In the genomic region with DNA sequence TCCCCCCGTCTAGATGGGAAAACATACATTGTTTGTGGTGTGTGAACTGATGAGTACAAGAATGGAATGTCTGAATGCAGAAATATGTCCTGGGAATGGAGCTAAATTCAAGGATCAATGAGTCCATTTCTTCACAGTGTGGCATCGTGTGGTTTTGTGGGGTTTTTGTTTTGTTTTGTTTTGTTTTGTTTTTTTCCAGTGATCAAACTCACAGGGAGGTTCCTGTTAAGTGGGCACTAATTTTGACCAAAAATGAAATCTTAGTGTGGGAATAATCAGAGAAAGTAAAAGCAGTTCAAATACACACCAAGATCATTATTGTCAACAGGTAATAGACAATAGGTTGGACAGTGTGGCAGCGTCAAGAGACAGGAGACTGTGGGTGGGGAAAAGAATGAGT, we compare ENCODE assay signal across 29 mouse cellular contexts.
DNase-seq lines count a peak whose midpoint lies in the region; ATAC-seq and TF ChIP-seq lines count a peak whose summit lies in the region.
"Had no signal": no experiment of that assay in that cellular context is flagged by ENCODE, and none has a peak within 500 bp of the region (broad histone marks: within the 10 kb centered on the region; RNA-seq: fewer than 3 reads in every experiment).

No protein-coding gene starts in this region.

- H3K4me2 ChIP-seq in heart, embryonic 16.5 days (ENCODE audit: low read depth, low read length) = peak overlapping the region; percentile 7; the same call in 1 of the 2 replicates
- H3K4me2 ChIP-seq in liver, embryonic 13.5 days = peak overlapping the region; percentile 66
- H3K4me2 ChIP-seq: embryonic facial prominence, embryonic 13.5 days; forebrain, embryonic 12.5 days; hindbrain, embryonic 12.5 days; limb, embryonic 12.5 days; neural tube, embryonic 12.5 days; stomach, embryonic 15.5 days had no signal

- H3K4me1 ChIP-seq in heart, embryonic 16.5 days (ENCODE audit: control insufficient read depth, insufficient read depth, low read length) = peaks cover 25% of the 10 kb centered on the region
- H3K4me1 ChIP-seq in thymus, adult 2 months (replicated peaks; ENCODE audit: control insufficient read depth, insufficient read depth, low read length) = peaks cover 18% of the 10 kb centered on the region
- peaks cover 62% of the 10 kb centered on the region for H3K4me1 ChIP-seq in liver, embryonic 13.5 days (replicated peaks)
- no peaks in the 10 kb centered on the region for H3K4me1 ChIP-seq in small intestine, adult 2 months (ENCODE audit: control insufficient read depth, insufficient read depth, insufficient read length, low read length)
- H3K4me1 ChIP-seq: limb, embryonic 12.5 days; neural tube, embryonic 12.5 days; stomach, embryonic 15.5 days had no signal

- H3K4me3 ChIP-seq in heart, embryonic 16.5 days (ENCODE audit: low read length) = peak overlapping the region; percentile 17; the same call in 1 of the 2 replicates
- H3K4me3 ChIP-seq in thymus, adult 2 months (ENCODE audit: control insufficient read depth, insufficient read depth, low read length) = peak overlapping the region; percentile 40
- H3K4me3 ChIP-seq in liver, embryonic 13.5 days (replicated peaks) = peak overlapping the region; percentile 48
- peak overlapping the region; percentile 49 for H3K4me3 ChIP-seq in small intestine, adult 2 months (ENCODE audit: low read depth, low read length)
- H3K4me3 ChIP-seq: embryonic facial prominence, embryonic 13.5 days; forebrain, embryonic 12.5 days; hindbrain, embryonic 12.5 days; left cerebral cortex, adult 2 months; limb, embryonic 12.5 days; midbrain, embryonic 15.5 days; neural tube, embryonic 12.5 days; stomach, embryonic 15.5 days had no signal

- intact Hi-C loops in heart, postnatal 10 days (cut with DNase I) = no loop called here

- DNase-seq in heart, postnatal 10 days = no peak
- no peak for DNase-seq in thymus, adult 2 months
- no peak for DNase-seq in thymus, postnatal 25 days
- DNase-seq in liver, embryonic 13.5 days = no peak
- DNase-seq in cerebellum, postnatal 4 days (ENCODE audit: low spot score in 2 of 2) = no peak
- no peak for DNase-seq in left cerebral cortex, adult 11 months (ENCODE audit: low spot score)
- DNase-seq: adrenal gland, adult 2 months; adrenal gland, postnatal 36 days; cerebellum, adult 8-10 months; cerebellum, postnatal 36 days; forebrain, postnatal 0 days; heart, postnatal 36 days; kidney, adult 9 months; lung, adult 18-20 months; lung, postnatal 4 days; right cerebral cortex, adult 18-20 months had no signal

- no peak for TF ChIP-seq CTCF in thymus, adult 2 months (IDR thresholded peaks at IDR 0.05; ENCODE audit: borderline replicate concordance, control insufficient read depth, extremely low read depth, insufficient read depth, low read length, poor library complexity)
- no peak for TF ChIP-seq CTCF in small intestine, adult 2 months (IDR thresholded peaks at IDR 0.05; ENCODE audit: extremely low read depth, insufficient read length, insufficient replicate concordance, low read depth, low read length)

- TF ChIP-seq POLR2A in thymus, adult 2 months (IDR thresholded peaks at IDR 0.05; ENCODE audit: control insufficient read depth, extremely low read depth, insufficient read depth, low read length, poor library complexity) = no peak
- no peak for TF ChIP-seq POLR2A in small intestine, adult 2 months (IDR thresholded peaks at IDR 0.05; ENCODE audit: low read depth, low read length)

- H3K36me3 ChIP-seq in heart, embryonic 16.5 days (ENCODE audit: control insufficient read depth, insufficient read depth) = no peaks in the 10 kb centered on the region
- no peaks in the 10 kb centered on the region for H3K36me3 ChIP-seq in thymus, adult 2 months (ENCODE audit: control insufficient read depth, insufficient read depth, low read length)
- H3K36me3 ChIP-seq in liver, embryonic 13.5 days = no peaks in the 10 kb centered on the region
- no peaks in the 10 kb centered on the region for H3K36me3 ChIP-seq in small intestine, adult 2 months (ENCODE audit: control insufficient read depth, insufficient read depth, low read length)
- H3K36me3 ChIP-seq: embryonic facial prominence, embryonic 13.5 days; forebrain, embryonic 12.5 days; hindbrain, embryonic 12.5 days; limb, embryonic 12.5 days; midbrain, embryonic 15.5 days; neural tube, embryonic 12.5 days; stomach, embryonic 15.5 days had no signal

- no peaks in the 10 kb centered on the region for H3K9me3 ChIP-seq in heart, embryonic 16.5 days (replicated peaks; ENCODE audit: control insufficient read depth, low read length)
- no peaks in the 10 kb centered on the region for H3K9me3 ChIP-seq in liver, embryonic 13.5 days (replicated peaks)
- H3K9me3 ChIP-seq: embryonic facial prominence, embryonic 13.5 days; forebrain, embryonic 12.5 days; hindbrain, embryonic 12.5 days; limb, embryonic 12.5 days; midbrain, embryonic 15.5 days; neural tube, embryonic 12.5 days; stomach, embryonic 15.5 days had no signal

- no peak overlapping the region for H3K9ac ChIP-seq in heart, embryonic 16.5 days (ENCODE audit: low read length)
- H3K9ac ChIP-seq in liver, embryonic 13.5 days = peak overlapping the region; percentile 66
- H3K9ac ChIP-seq: embryonic facial prominence, embryonic 13.5 days; forebrain, embryonic 12.5 days; forebrain, postnatal 0 days; hindbrain, embryonic 12.5 days; limb, embryonic 12.5 days; midbrain, embryonic 15.5 days; neural tube, embryonic 12.5 days; stomach, embryonic 15.5 days had no signal

- 85% methylated on average over 3 of the region's 3 CpGs for WGBS in heart, embryonic 16.5 days
- 14% methylated on average over 3 of the region's 3 CpGs for WGBS in thymus, adult 2 months
- 28% methylated on average over 3 of the region's 3 CpGs for WGBS in liver, embryonic 13.5 days (ENCODE audit: insufficient replicate concordance)
- 60% methylated on average over 3 of the region's 3 CpGs for WGBS in small intestine, adult 2 months

- no peaks in the 10 kb centered on the region for H3K27me3 ChIP-seq in heart, embryonic 16.5 days (ENCODE audit: control insufficient read depth, insufficient read depth, low read length)
- H3K27me3 ChIP-seq in thymus, adult 2 months (ENCODE audit: control insufficient read depth, insufficient read depth, low read length) = no peaks in the 10 kb centered on the region
- no peaks in the 10 kb centered on the region for H3K27me3 ChIP-seq in liver, embryonic 13.5 days
- H3K27me3 ChIP-seq in small intestine, adult 2 months (ENCODE audit: control insufficient read depth, insufficient read depth, low read length) = no peaks in the 10 kb centered on the region
- H3K27me3 ChIP-seq: embryonic facial prominence, embryonic 13.5 days; forebrain, embryonic 12.5 days; hindbrain, embryonic 12.5 days; limb, embryonic 12.5 days; midbrain, embryonic 15.5 days; neural tube, embryonic 12.5 days; stomach, embryonic 15.5 days had no signal

- ATAC-seq in heart, embryonic 16.5 days (replicated peaks; ENCODE audit: extremely low read depth, insufficient read depth, low FRiP score) = no peak
- no peak for ATAC-seq in liver, embryonic 13.5 days (ENCODE audit: low read depth)
- ATAC-seq: forebrain, postnatal 0 days; hindbrain, postnatal 0 days; intestine, postnatal 0 days; lung, postnatal 0 days had no signal

- no peak overlapping the region; the same call in 1 of the 2 replicates for H3K27ac ChIP-seq in heart, embryonic 16.5 days (ENCODE audit: low read length)
- H3K27ac ChIP-seq in thymus, adult 2 months (ENCODE audit: control insufficient read depth, insufficient read depth, low read length) = no peak overlapping the region
- H3K27ac ChIP-seq in liver, embryonic 13.5 days = peak overlapping the region; percentile 69
- H3K27ac ChIP-seq in small intestine, adult 2 months (ENCODE audit: insufficient read depth, low read depth, low read length) = no peak overlapping the region
- H3K27ac ChIP-seq: embryonic facial prominence, embryonic 13.5 days; forebrain, embryonic 12.5 days; hindbrain, embryonic 12.5 days; hindbrain, postnatal 0 days; left cerebral cortex, adult 2 months; limb, embryonic 12.5 days; neural tube, embryonic 12.5 days; stomach, embryonic 15.5 days had no signal
